Mouse (Mus musculus) forebrain, embryonic 16.5 days (tissue): Measurements from ENCODE around the gene Tulp3. TPM values are rescaled to one million over a fixed set of nuclear protein-coding genes. Genes with fewer than 3 reads are reported as not detected.

Experiments used
- ATAC-seq: fragments of 200-750 bp; cut with Nextera tagmentation; 2 replicates; pipeline ENCODE4 v1.8.0; 2017; ENCODE audit warnings: mild to moderate bottlenecking, moderate library complexity
- H3K27ac ChIP-seq: fragments of 300-500 bp; sonication (generic); 2 replicates; pipeline ENCODE4 v1.5.1; 2014; ENCODE audit warnings: low read length, control low read depth
- H3K27me3 ChIP-seq: fragments of 300-500 bp; sonication (generic); replicated peaks from 2 replicates; pipeline ENCODE4 v1.6.1; 2014; ENCODE audit warnings: low read length; ENCODE audit not compliant: control insufficient read depth, insufficient read depth
- H3K36me3 ChIP-seq: fragments of 300-500 bp; sonication (generic); 2 replicates; pipeline ENCODE4 v1.6.1; 2014; ENCODE audit not compliant: control insufficient read depth, insufficient read depth
- H3K4me1 ChIP-seq: fragments of 300-500 bp; sonication (generic); replicated peaks from 2 replicates; pipeline ENCODE4 v1.6.1; 2014; ENCODE audit warnings: low read length; ENCODE audit not compliant: control insufficient read depth, insufficient read depth
- H3K4me2 ChIP-seq: fragments of 300-500 bp; sonication (generic); 2 replicates; pipeline ENCODE4 v1.6.1; 2014; ENCODE audit warnings: mild to moderate bottlenecking, low read length, control low read depth
- H3K4me3 ChIP-seq: fragments of 300-500 bp; sonication (generic); replicated peaks from 2 replicates; pipeline ENCODE4 v1.5.1; 2014; ENCODE audit warnings: mild to moderate bottlenecking, low read length, control low read depth
- H3K9ac ChIP-seq: fragments of 300-500 bp; sonication (generic); replicated peaks from 2 replicates; pipeline ENCODE4 v1.6.1; 2014; ENCODE audit warnings: low read depth, low read length, control low read depth
- H3K9me3 ChIP-seq: fragments of 300-500 bp; sonication (generic); 2 replicates; pipeline ENCODE4 v1.6.1; 2016; ENCODE audit warnings: low read length; ENCODE audit not compliant: control insufficient read depth
- WGBS: fragments of 180-500 bp; shearing (Covaris S2); extraction: QIAGEN DNeasy Blood & Tissue Kit; methylation state at CpG from one replicate; pipeline ENCODE4 v1.1.7; 2014; 5-methylcytosine and 5-hydroxymethylcytosine counted together
- polyA plus RNA-seq: library from polyadenylated mRNA; unstranded; fragments of >200 nt; fragmentation: Nextera tagmentation; extraction: Ambion mirVana; gene quantifications from 2 replicates; pipeline ENCODE4 v1.2.1, GENCODE M21; 2015

Tulp3 gene
- polyA plus RNA-seq, 1 experiment from 2014 or later: 17.3 TPM

DNA sequence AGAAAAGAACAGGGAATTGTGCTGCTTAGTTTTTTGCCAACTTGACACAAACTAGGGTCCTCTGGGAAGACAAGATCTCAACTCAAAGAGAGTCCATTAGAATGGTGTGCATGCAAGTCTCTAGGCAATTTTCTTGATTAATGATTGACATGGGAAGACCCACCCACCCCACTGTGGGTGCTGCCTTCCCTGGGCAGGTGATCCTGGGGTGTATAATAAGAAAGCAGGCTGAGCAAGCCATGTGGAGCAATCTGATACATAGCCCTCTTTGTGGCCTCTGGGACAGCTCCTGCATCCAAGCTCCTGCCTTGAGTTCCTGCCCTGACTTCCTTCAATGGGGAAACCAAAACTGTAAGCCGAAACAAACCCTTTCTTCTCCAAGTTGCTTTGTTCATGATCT, 82.1 kb downstream of the Tulp3 start:
- Histone ChIP-seq H3K27me3 (no peaks in the 10 kb centered on the region), H3K4me3 (no peak overlapping the region)

GRCm38 (mm10) chr6:128272754-128273153, 82.9 kb downstream of the Tulp3 start:
- WGBS: 95% methylated on average over 17 of the region's 17 CpGs
- Histone ChIP-seq H3K9ac (no peak overlapping the region), H3K9me3 (no peaks in the 10 kb centered on the region), H3K4me2 (no peak overlapping the region), H3K27ac (no peak overlapping the region), H3K4me3 (no peak overlapping the region), H3K27me3 (no peaks in the 10 kb centered on the region), H3K4me1 (no peaks in the 10 kb centered on the region), H3K36me3 (no peaks in the 10 kb centered on the region)
- no peak for ATAC-seq

More for the DNA sequence above, 82.1 kb downstream of the Tulp3 start:
- Histone ChIP-seq H3K27ac (no peak overlapping the region), H3K4me1 (no peaks in the 10 kb centered on the region), H3K4me2 (no peak overlapping the region), H3K9ac (no peak overlapping the region), H3K9me3 (no peaks in the 10 kb centered on the region), H3K36me3 (no peaks in the 10 kb centered on the region)
- ATAC-seq: no peak
- WGBS: 68% methylated on average over 1 of the region's 1 CpGs

Other genes with a start within 250 kb of the Tulp3 start
- 56.6 and 57.4 TPM in 2 replicates for gene Tspan9, start 212.3 kb downstream of the Tulp3 start, polyA plus RNA-seq
- 0.47 and 0.52 TPM in 2 replicates for gene Tead4, start 55.0 kb downstream of the Tulp3 start, polyA plus RNA-seq
- 124 and 129 TPM in 2 replicates for gene Rhno1, start 7.1 kb upstream of the Tulp3 start, polyA plus RNA-seq
- gene Foxm1, start 7.1 kb upstream of the Tulp3 start, polyA plus RNA-seq: 19.9 and 21.8 TPM in 2 replicates
- gene Tex52, start 19.6 kb upstream of the Tulp3 start, polyA plus RNA-seq: 0.45 and 0.85 TPM in 2 replicates
- not detected in 2 replicates for gene Gm44596, start 19.7 kb upstream of the Tulp3 start, polyA plus RNA-seq
- gene Nrip2, start 43.4 kb upstream of the Tulp3 start, polyA plus RNA-seq: 5.5 and 8.3 TPM in 2 replicates
- 37.7 and 43.0 TPM in 2 replicates for gene Itfg2, start 69.1 kb upstream of the Tulp3 start, polyA plus RNA-seq
- 428 TPM in 2 replicates for gene Fkbp4, start 82.8 kb upstream of the Tulp3 start, polyA plus RNA-seq
- not detected in 2 replicates for gene Pzp, start 170.9 kb upstream of the Tulp3 start, polyA plus RNA-seq
- 3.4 and 3.9 TPM in 2 replicates for gene A2ml1, start 225.8 kb upstream of the Tulp3 start, polyA plus RNA-seq